Mouse (Mus musculus) limb, embryonic 12.5 days (tissue): Measurements from ENCODE around the gene Bcas3. TPM values are rescaled to one million over a fixed set of nuclear protein-coding genes. Genes with fewer than 3 reads are reported as not detected.

Source experiments
- ATAC-seq: fragments of 200-750 bp; cut with Nextera tagmentation; 2 replicates; pipeline ENCODE4 v1.8.0; 2017; ENCODE audit warnings: low read depth, moderate TSS enrichment; ENCODE audit not compliant: insufficient number of reproducible peaks, insufficient read depth, low FRiP score, low TSS enrichment
- H3K27ac ChIP-seq: fragments of 300-500 bp; sonication (generic); 2 replicates; pipeline ENCODE4 v1.5.1; 2016; ENCODE audit warnings: mild to moderate bottlenecking, moderate library complexity
- H3K27me3 ChIP-seq: fragments of 300-500 bp; sonication (generic); 2 replicates; pipeline ENCODE4 v1.6.1; 2016; ENCODE audit warnings: mild to moderate bottlenecking, moderate library complexity
- H3K36me3 ChIP-seq: fragments of 300-500 bp; sonication (generic); 2 replicates; pipeline ENCODE4 v1.6.1; 2016; ENCODE audit warnings: mild to moderate bottlenecking, moderate library complexity
- H3K4me1 ChIP-seq: fragments of 300-500 bp; sonication (generic); replicated peaks from 2 replicates; pipeline ENCODE4 v1.6.1; 2016
- H3K4me2 ChIP-seq: fragments of 300-500 bp; sonication (generic); 2 replicates; pipeline ENCODE4 v1.6.1; 2016; ENCODE audit warnings: mild to moderate bottlenecking, moderate library complexity
- H3K4me3 ChIP-seq: fragments of 300-500 bp; sonication (generic); replicated peaks from 2 replicates; pipeline ENCODE4 v1.5.1; 2016; ENCODE audit warnings: mild to moderate bottlenecking
- H3K9ac ChIP-seq: fragments of 300-500 bp; sonication (generic); replicated peaks from 2 replicates; pipeline ENCODE4 v1.6.1; 2016; ENCODE audit warnings: mild to moderate bottlenecking, moderate library complexity
- H3K9me3 ChIP-seq: fragments of 300-500 bp; sonication (generic); 2 replicates; pipeline ENCODE4 v1.6.1; 2016; ENCODE audit warnings: mild to moderate bottlenecking, moderate library complexity
- WGBS: fragments of 180-500 bp; shearing (Covaris S2); methylation state at CpG from one replicate; pipeline ENCODE4 v1.1.7; 2016; 5-methylcytosine and 5-hydroxymethylcytosine counted together
- polyA plus RNA-seq: library from polyadenylated mRNA; unstranded; fragments of >200 nt; fragmentation: Nextera tagmentation; extraction: Ambion mirVana; gene quantifications from 2 replicates; pipeline ENCODE4 v1.2.1, GENCODE M21; 2016

Gene Bcas3
- polyA plus RNA-seq, 1 experiment from 2014 or later = 29.7 TPM

DNA sequence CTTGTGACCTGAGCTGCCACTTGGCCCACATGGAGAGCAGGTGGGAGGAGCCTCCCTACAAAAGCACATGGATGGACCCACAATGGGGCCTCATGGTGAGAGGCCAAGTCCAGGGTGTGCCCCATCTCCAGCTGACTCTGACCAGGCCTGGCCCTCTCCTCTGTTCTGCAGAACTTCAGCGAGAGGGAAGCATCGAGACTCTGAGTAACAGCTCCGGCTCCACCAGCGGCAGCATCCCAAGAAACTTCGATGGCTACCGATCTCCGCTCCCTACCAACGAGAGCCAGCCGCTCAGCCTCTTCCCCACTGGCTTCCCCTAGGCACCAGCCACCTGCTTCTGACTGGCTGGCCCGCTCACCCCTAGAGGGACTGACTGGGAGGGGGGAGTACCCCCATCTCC, 472.1 kb downstream of the Bcas3 start:
- Histone ChIP-seq H3K4me2 (no peak overlapping the region), H3K9me3 (no peaks in the 10 kb centered on the region), H3K4me3 (no peak overlapping the region), H3K9ac (no peak overlapping the region), H3K4me1 (peaks cover 60% of the 10 kb centered on the region), H3K36me3 (no peaks in the 10 kb centered on the region), H3K27me3 (peaks cover 83% of the 10 kb centered on the region), H3K27ac (no peak overlapping the region)
- 77% methylated on average over 10 of the region's 10 CpGs for WGBS
- no peak for ATAC-seq

DNA sequence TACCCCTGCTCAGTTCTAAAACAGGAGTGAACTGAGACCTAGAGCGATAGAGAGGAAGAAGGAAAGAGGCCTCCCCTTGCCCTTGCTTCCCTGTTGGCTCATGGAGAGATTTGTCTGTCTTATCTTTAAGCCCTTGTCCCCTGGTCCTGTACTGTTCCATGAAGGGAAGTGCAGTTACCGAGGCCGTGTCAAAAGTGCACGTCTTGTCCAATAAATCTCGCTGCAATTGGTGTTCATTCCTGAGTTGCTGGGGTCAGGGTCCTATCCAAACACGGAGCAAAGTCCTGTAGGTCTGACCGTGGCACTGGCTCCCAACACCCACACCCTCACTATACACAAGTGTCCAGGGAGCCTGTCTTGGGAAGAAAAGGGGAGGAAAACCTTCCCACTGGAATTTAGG, 472.9 kb downstream of the Bcas3 start:
- Histone ChIP-seq H3K27me3 (peaks cover 89% of the 10 kb centered on the region), H3K9me3 (no peaks in the 10 kb centered on the region), H3K4me2 (no peak overlapping the region), H3K27ac (no peak overlapping the region), H3K9ac (no peak overlapping the region), H3K4me1 (peaks cover 61% of the 10 kb centered on the region), H3K36me3 (no peaks in the 10 kb centered on the region), H3K4me3 (no peak overlapping the region)
- no peak for ATAC-seq
- 37% methylated on average over 7 of the region's 7 CpGs for WGBS

DNA sequence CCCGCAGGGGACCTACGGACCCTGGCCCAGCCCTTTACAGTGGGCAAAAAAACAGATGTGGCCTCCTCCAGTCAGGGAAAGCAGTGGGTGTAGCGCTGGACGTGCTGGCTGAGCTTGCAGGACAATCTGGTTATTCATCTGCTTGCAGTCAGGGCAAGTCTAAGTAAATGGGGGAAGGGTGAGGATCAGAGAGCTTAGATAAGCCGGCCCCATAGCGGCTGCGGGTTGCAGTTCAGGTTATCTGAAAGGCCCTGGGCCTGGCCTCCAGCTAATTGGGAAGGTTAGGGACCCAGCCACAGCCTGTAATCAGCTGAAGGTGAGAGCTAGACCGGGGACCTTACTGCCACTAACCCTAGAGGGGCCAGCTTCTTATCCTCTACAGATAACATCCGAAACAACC, 474.4 kb downstream of the Bcas3 start:
- 16% methylated on average over 9 of the region's 9 CpGs for WGBS

DNA sequence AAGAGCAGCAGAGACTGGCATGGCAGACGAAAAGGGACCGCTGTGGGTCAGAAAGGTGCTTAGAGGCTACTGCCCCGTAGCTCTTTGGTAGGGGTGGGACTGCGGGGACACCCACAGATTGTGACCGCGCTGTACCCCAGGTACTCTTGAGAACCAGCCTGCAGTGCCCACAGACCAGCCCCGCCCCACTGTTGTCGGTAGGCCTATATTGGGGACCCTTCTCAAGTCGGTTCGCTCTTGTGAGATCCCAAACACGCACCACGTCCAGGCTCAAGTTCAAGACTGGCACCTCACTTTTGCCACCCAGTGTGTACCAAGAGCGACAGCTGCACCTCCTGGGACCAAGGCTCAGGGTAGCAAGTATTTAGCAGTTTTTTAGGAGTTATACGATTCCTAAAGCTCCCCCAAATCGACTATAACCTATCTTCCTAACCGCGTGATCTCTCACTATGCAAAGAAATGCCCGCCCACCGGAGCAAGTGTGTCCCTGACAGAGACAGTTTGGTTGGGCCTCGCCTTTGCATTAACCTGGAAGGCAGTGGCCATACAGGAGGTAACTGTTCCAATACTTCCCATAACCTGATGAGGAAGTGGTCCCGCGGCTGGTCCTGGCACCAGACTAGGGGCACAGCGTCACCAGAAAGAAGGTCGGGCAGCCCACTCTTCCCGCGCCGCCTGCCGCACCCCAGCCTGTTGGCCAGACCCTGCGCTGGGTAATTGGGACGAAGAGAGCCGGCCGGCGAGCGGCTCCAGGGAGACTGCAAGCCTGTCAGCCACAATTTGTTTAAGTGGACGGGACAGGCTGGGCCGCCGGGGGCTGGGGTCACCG, 475.9 kb downstream of the Bcas3 start:
- peak overlapping the region; percentile 66 for H3K4me3 ChIP-seq
- peaks cover 94% of the 10 kb centered on the region for H3K27me3 ChIP-seq
- peak overlapping the region; percentile 78 for H3K27ac ChIP-seq
- H3K4me1 ChIP-seq = peaks cover 68% of the 10 kb centered on the region
- peak overlapping the region; percentile 83 for H3K4me2 ChIP-seq
- no peak for ATAC-seq
- H3K9me3 ChIP-seq = no peaks in the 10 kb centered on the region
- WGBS = 8% methylated on average over 38 of the region's 38 CpGs
- no peaks in the 10 kb centered on the region for H3K36me3 ChIP-seq
- peak overlapping the region; percentile 31; the same call in 1 of the 2 replicates for H3K9ac ChIP-seq

More for the DNA sequence above, 474.4 kb downstream of the Bcas3 start:
- H3K9me3 ChIP-seq = no peaks in the 10 kb centered on the region
- ATAC-seq = no peak
- no peak overlapping the region; the same call in 1 of the 2 replicates for H3K9ac ChIP-seq
- no peaks in the 10 kb centered on the region for H3K36me3 ChIP-seq
- H3K27ac ChIP-seq = no peak overlapping the region
- peaks cover 92% of the 10 kb centered on the region for H3K27me3 ChIP-seq
- no peak overlapping the region for H3K4me2 ChIP-seq
- H3K4me1 ChIP-seq = peaks cover 67% of the 10 kb centered on the region
- H3K4me3 ChIP-seq = no peak overlapping the region

DNA sequence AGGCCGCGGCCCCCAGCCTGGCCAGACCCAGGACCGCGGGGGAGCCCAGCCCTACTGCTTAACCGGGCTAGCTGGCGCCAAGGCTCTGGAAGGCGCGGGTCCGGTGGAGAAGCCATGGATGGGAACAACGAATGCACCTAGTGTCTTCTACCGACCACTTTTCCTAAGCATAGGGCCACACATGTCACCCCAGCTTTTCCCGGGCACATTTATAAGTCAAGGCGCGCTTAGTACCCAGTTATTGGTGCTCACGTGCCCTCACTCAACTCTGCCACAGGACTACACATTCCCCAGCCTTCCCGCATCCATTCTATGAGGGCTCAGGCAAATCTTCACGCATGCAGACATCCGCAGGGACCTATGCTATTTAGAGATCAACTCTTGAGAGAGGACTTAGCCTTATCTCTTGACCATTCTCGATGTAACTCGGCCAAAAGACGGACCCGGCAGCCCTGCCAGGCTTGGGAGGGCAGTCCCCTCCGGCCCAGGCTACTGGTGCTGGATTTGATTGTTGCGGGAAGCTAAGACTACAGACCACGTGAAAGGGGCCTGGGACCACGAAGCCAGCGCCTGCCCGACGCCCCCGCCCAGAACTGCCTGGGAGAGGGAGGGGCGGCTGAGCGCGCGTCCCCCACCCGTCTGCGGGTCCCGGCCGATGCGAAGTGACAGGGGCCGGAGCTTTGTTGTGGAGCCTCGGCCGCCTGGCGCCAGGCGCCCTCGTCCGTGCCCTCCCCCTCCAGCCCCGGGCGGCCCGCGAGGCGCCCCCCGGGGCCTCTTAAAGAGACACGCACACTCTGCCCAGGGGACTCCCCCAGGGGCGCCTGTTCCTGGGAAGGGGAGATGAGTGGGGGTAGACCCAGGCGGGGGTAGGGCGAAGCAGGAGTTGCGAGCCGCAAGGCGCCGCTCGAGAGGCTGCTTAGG, 476.8 kb downstream of the Bcas3 start:
- no peak; the same call in 1 of the 2 replicates for ATAC-seq
- peaks cover 68% of the 10 kb centered on the region for H3K4me1 ChIP-seq
- peak overlapping the region; percentile 78 for H3K27ac ChIP-seq
- peak overlapping the region; percentile 60 for H3K9ac ChIP-seq
- peaks cover 94% of the 10 kb centered on the region for H3K27me3 ChIP-seq
- no peaks in the 10 kb centered on the region for H3K36me3 ChIP-seq
- peak overlapping the region; percentile 66 for H3K4me3 ChIP-seq
- under 1% methylated on average over 58 of the region's 61 CpGs for WGBS
- no peaks in the 10 kb centered on the region for H3K9me3 ChIP-seq
- peak overlapping the region; percentile 83 for H3K4me2 ChIP-seq

DNA sequence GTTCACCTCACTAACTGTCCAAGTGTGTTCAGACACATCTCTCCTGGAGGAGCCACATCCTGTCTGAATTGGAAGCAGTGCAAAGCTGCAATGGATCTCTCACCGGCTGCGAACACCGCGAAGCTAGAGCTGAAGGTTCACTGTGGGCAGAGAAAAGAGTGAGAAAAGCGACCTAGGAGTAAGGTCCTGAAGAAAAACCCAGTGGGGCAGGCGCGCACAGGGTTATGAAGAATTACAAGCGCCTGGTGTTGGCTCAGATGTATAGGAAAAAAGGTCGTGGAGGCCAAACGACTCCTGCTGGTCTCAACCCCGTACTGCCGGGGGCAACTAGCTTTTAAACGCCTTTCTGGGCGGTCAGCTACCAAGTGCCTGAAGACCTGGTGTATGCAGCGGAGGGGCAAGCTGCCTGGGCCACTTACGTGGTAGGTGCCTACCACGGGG, 478.0 kb downstream of the Bcas3 start:
- Histone ChIP-seq H3K9ac (peak overlapping the region; percentile 90), H3K4me1 (peaks cover 61% of the 10 kb centered on the region), H3K4me2 (peak overlapping the region; percentile 83), H3K9me3 (no peaks in the 10 kb centered on the region), H3K27ac (peak overlapping the region; percentile 78), H3K36me3 (no peaks in the 10 kb centered on the region), H3K4me3 (peak overlapping the region; percentile 66), H3K27me3 (peaks cover 94% of the 10 kb centered on the region)
- ATAC-seq = no peak
- WGBS = 1% methylated on average over 17 of the region's 17 CpGs

DNA sequence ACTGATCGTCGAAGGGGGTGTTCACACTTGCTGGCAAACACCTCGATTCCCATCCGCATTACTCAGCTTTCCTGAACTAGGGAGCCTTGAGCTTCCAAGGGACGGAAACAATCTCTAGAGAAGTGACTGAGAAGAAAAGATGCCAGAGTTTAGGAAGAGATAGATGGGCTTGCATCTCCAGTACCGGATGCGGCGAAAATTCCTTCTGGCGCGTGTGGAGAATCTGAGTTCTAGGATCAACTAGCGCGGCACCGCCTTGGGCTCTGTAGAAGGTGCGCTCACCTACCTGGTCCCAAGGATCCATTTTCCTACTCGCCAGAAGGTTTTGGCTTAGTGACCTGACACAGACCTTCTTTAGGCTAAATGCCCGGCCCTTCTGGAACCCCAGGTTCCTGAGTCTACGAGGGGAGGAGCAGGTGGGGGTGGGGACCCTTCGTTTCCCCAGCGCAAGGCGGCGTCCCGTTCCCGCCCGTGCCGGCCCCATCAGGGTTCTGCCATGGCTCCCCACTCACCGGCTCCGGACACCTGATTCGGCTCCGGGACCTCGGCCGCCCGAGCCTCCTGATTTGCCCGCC, 478.8 kb downstream of the Bcas3 start:
- no peak for ATAC-seq
- Histone ChIP-seq H3K4me1 (peaks cover 62% of the 10 kb centered on the region), H3K4me2 (peak overlapping the region; percentile 83), H3K4me3 (peak overlapping the region; percentile 66), H3K9ac (peak overlapping the region; percentile 90), H3K27me3 (peaks cover 94% of the 10 kb centered on the region), H3K36me3 (no peaks in the 10 kb centered on the region), H3K9me3 (no peaks in the 10 kb centered on the region), H3K27ac (peak overlapping the region; percentile 78)
- WGBS = under 1% methylated on average over 33 of the region's 33 CpGs

DNA sequence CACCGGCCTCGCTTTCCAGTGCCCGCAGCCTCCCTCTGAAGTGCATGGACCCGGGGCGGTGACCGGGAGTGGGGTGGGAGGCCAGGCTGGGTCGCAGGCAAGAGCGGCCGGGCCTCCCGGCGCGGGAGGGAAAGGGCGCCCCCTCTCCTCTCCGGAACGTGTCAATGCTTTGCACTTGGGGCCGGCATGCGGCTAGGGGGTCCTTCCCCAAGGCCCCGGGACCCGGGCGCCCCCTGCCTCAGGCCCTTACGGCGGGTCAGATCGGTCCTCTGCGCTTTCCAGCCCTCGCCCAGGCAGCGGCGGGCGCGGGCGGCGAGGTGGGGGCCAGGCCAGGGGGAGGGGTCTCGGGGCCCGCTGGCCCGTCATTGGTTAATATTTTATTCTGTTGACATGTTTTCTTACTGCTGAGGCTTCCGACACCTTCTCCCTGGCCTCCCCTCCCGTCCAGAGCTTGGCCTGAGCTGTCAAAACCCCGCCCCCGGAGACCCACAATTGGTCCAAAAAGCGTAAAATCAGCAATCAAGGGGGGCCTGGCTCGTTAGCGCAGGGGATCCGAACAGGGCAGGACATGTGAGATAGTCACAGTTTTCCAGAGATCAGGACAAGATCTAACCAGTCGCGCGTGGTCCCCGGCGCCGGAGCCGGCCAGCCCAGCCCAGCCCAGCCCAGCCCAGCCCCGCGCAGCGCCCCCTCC, 479.4 kb downstream of the Bcas3 start, which contains the start of gene Tbx2:
Tbx2 (plus strand) TSS at position 321 of the 694 bp plus-strand sequence.
- Histone ChIP-seq H3K9me3 (no peaks in the 10 kb centered on the region), H3K27me3 (peaks cover 94% of the 10 kb centered on the region), H3K4me3 (peak within 1 kb of the TSS; percentile 66), H3K9ac (peak within 1 kb of the TSS; percentile 90), H3K36me3 (no peaks in the 10 kb centered on the region), H3K4me2 (peak within 1 kb of the TSS; percentile 83), H3K27ac (peak within 1 kb of the TSS; percentile 91), H3K4me1 (peaks cover 63% of the 10 kb centered on the region)
- peak; percentile 58 for ATAC-seq
- WGBS = 1% methylated on average over 47 of the region's 52 CpGs

DNA sequence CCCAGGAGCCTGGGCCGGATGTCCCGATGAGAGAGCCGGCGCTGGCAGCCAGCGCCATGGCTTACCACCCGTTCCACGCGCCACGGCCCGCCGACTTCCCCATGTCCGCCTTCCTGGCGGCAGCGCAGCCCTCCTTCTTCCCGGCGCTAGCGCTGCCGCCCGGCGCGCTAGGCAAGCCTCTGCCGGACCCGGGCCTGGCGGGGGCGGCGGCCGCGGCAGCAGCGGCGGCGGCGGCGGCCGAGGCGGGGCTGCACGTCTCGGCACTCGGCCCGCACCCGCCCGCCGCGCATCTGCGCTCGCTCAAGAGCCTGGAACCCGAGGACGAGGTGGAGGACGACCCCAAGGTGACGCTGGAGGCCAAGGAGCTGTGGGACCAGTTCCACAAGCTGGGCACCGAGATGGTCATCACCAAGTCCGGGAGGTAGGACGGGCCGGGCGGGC, 480.1 kb downstream of the Bcas3 start:
- peak overlapping the region; percentile 91 for H3K27ac ChIP-seq
- H3K36me3 ChIP-seq = peaks cover 6% of the 10 kb centered on the region; the same call in 1 of the 2 replicates
- no peaks in the 10 kb centered on the region for H3K9me3 ChIP-seq
- H3K27me3 ChIP-seq = peaks cover 94% of the 10 kb centered on the region
- 0% methylated on average over 54 of the region's 54 CpGs for WGBS
- H3K9ac ChIP-seq = peak overlapping the region; percentile 90
- ATAC-seq = no peak
- H3K4me1 ChIP-seq = peaks cover 64% of the 10 kb centered on the region
- peak overlapping the region; percentile 66 for H3K4me3 ChIP-seq
- peak overlapping the region; percentile 83 for H3K4me2 ChIP-seq

DNA sequence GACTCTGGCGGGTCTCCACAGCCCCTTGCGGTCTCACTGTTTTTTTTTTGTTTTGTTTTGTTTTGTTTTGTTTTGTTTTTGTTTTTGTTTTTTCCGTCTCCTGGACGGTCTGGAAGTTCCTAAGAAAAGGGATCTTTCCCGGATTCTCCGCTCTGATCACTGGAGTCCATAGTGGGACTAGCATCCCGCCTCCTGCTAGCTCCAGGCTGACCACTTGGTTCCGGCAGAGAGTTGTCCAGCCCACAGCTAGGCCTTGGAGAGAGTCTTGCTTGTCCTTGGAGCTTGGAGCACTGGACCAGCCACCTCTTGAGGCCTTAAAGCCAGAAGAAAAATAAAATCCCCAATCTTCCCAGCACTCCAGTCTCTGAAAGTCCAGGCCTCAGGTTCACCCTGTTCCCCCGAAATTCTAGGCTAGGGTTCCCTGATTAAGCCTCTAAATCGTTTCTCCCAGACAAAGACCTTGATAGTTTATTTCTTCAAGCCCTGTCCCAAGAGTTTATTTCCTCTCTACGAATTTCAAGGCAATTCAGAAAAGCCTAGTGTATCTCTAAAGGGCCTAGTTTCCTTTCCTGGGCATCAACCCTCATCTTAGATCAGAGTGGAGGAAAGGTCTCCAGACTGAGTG, 480.9 kb downstream of the Bcas3 start:
- Histone ChIP-seq H3K9ac (peak overlapping the region; percentile 90), H3K9me3 (no peaks in the 10 kb centered on the region), H3K4me1 (peaks cover 62% of the 10 kb centered on the region), H3K4me3 (peak overlapping the region; percentile 66), H3K4me2 (peak overlapping the region; percentile 83), H3K27me3 (peaks cover 94% of the 10 kb centered on the region), H3K36me3 (peaks cover 9% of the 10 kb centered on the region; the same call in 1 of the 2 replicates), H3K27ac (peak overlapping the region; percentile 91)
- WGBS = 2% methylated on average over 11 of the region's 11 CpGs
- no peak for ATAC-seq
